In the genomic region with DNA sequence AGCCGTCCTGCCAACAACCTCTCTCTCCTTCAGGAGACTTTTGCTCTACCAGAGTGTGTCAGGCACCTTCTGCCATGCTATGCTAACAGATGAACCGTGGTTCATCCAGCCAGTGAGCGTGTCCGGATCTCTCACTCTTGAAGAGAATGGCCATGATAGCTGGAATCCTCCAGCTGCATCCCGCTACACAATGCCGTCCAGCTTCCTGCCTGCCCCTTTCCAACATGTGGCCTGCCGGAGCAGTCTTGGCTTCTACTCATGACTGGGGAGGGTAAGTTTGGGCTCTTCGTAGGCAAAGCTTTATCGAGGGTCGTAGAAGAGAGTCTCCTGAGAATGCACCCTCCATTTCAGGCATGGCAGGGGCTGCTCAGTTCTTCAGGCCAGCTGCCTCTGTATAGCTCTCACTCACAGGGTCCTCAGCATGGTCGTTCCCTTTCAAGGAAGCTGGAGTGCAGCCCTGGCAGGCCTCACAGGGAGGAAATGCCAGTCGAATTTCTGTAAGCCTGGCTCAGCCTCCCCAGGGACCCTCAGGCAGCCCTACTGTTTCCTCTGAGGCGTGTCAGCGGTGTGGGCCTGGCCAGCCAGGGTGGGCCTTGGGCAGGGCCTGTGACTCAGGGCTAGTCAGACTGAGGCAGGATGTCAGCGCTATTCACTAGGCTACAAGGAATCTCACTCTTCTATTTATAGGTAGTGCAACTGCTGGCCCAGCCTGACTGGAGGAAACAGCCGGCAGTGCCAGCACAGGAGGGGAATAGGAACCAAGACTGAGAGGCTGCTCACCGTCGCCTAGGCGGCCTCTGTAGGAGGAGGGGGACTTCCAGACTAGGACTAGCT, we compare ENCODE assay signal across 8 mouse cellular contexts.
DNase-seq lines count a peak whose midpoint lies in the region; ATAC-seq and TF ChIP-seq lines count a peak whose summit lies in the region.

No protein-coding gene starts in this region.

- no peaks in the 10 kb centered on the region for H3K9me3 ChIP-seq in embryonic facial prominence, embryonic 10.5 days
- no peaks in the 10 kb centered on the region for H3K9me3 ChIP-seq in heart, embryonic 12.5 days (replicated peaks)

- H3K27ac ChIP-seq in left cerebral cortex, adult 2 months, result no peak overlapping the region
- H3K27ac ChIP-seq in embryonic facial prominence, embryonic 10.5 days (replicated peaks), result peak overlapping the region; percentile 79
- peak overlapping the region; percentile 80 for H3K27ac ChIP-seq in heart, embryonic 12.5 days (ENCODE audit: poor library complexity, severe bottlenecking)

- no peak overlapping the region for H3K4me3 ChIP-seq in left cerebral cortex, adult 2 months
- no peak overlapping the region for H3K4me3 ChIP-seq in embryonic facial prominence, embryonic 10.5 days
- no peak overlapping the region for H3K4me3 ChIP-seq in heart, embryonic 12.5 days

- no peak overlapping the region for H3K4me2 ChIP-seq in heart, embryonic 12.5 days

- no peaks in the 10 kb centered on the region for H3K36me3 ChIP-seq in embryonic facial prominence, embryonic 10.5 days (replicated peaks)
- H3K36me3 ChIP-seq in heart, embryonic 12.5 days, result no peaks in the 10 kb centered on the region

- 64% methylated on average over 19 of the region's 19 CpGs for WGBS in embryonic facial prominence, embryonic 10.5 days
- WGBS in heart, embryonic 12.5 days, result 41% methylated on average over 19 of the region's 19 CpGs

- no peak overlapping the region; the same call in 1 of the 2 replicates for H3K9ac ChIP-seq in heart, embryonic 12.5 days

- DNase-seq in left cerebral cortex, postnatal 4 days, result peak; percentile 62
- DNase-seq in left cerebral cortex, adult 2 months (ENCODE audit: extremely low spot score in 1 of 2, low spot score in 2 of 2), result no peak
- peak; percentile 61 for DNase-seq in embryonic facial prominence, embryonic 10.5 days (ENCODE audit: low spot score)
- DNase-seq in kidney, adult 9 months, result peak; percentile 81
- DNase-seq in lung, postnatal 10 days, result peak; percentile 88
- DNase-seq in left cerebral cortex, adult 11 months (ENCODE audit: low spot score), result no peak

- H3K27me3 ChIP-seq in embryonic facial prominence, embryonic 10.5 days (replicated peaks; ENCODE audit: low read depth, poor library complexity, severe bottlenecking), result no peaks in the 10 kb centered on the region
- no peaks in the 10 kb centered on the region for H3K27me3 ChIP-seq in heart, embryonic 12.5 days (replicated peaks)

- peak; percentile 91 for ATAC-seq in heart, embryonic 12.5 days (ENCODE audit: insufficient number of reproducible peaks, low FRiP score)
- no peak for ATAC-seq in CD4-positive, CD25-positive, alpha-beta regulatory T cell, adult 4 months

- peaks cover 36% of the 10 kb centered on the region for H3K4me1 ChIP-seq in embryonic facial prominence, embryonic 10.5 days
- H3K4me1 ChIP-seq in heart, embryonic 12.5 days (replicated peaks), result peaks cover 45% of the 10 kb centered on the region

- intact Hi-C loops in left cerebral cortex, postnatal 4 days (cut with DNase I), result no loop called here
- intact Hi-C loops in left cerebral cortex, adult 2 months (cut with DNase I), result no loop called here

- no peak for TF ChIP-seq CTCF in left cerebral cortex, adult 2 months (IDR thresholded peaks at IDR 0.05)

Comparison
In these comparisons a context has a peak if more than half of its experiments do, and no peak if none do; other contexts are left out.
1. DNase-seq: peak in left cerebral cortex, postnatal 4 days (single experiment), embryonic facial prominence, embryonic 10.5 days (single experiment), kidney, adult 9 months (single experiment) and lung, postnatal 10 days (single experiment); none in left cerebral cortex, adult 2 months (0 of 2) and left cerebral cortex, adult 11 months (single experiment).